25 mouse cellular contexts compared by ENCODE assay signal in genomic region chr8:26791795-26792194, GRCm38 (mm10).
"Had no signal": no experiment of that assay in that cellular context is flagged by ENCODE, and none has a peak within 500 bp of the region (broad histone marks: within the 10 kb centered on the region; RNA-seq: fewer than 3 reads in every experiment).

No protein-coding gene starts in this region.

- H3K4me3 ChIP-seq: gastrocnemius, adult 2 months; heart, adult 2 months; heart, embryonic 13.5 days; heart, embryonic 15.5 days; hindbrain, embryonic 10.5 days; hindbrain, embryonic 12.5 days; intestine, embryonic 15.5 days; layer of hippocampus, adult 2 months; left cerebral cortex, adult 2 months; limb, embryonic 10.5 days; limb, embryonic 12.5 days had no signal

- H3K36me3 ChIP-seq: heart, embryonic 13.5 days; heart, embryonic 15.5 days; hindbrain, embryonic 10.5 days; hindbrain, embryonic 12.5 days; intestine, embryonic 15.5 days; limb, embryonic 10.5 days; limb, embryonic 12.5 days had no signal

- H3K9me3 ChIP-seq: heart, embryonic 13.5 days; heart, embryonic 15.5 days; hindbrain, embryonic 10.5 days; hindbrain, embryonic 12.5 days; intestine, embryonic 15.5 days; limb, embryonic 10.5 days had no signal

- H3K4me1 ChIP-seq: heart, embryonic 13.5 days; hindbrain, embryonic 10.5 days; hindbrain, embryonic 12.5 days had no signal

- H3K27me3 ChIP-seq: intestine, embryonic 15.5 days had no signal

- H3K9ac ChIP-seq: forebrain, postnatal 0 days; heart, embryonic 13.5 days; heart, embryonic 15.5 days; hindbrain, embryonic 12.5 days; hindbrain, embryonic 14.5 days; intestine, embryonic 15.5 days; limb, embryonic 12.5 days had no signal

- DNase-seq: forebrain, postnatal 0 days; gastrocnemius, adult 2 months; gastrocnemius, postnatal 10 days; gastrocnemius, postnatal 25 days; heart, adult 2 months; heart, postnatal 4 days; kidney, adult 18-20 months; kidney, adult 8-10 months; kidney, postnatal 10 days; kidney, postnatal 25 days; kidney, postnatal 4 days had no signal

- ATAC-seq: forebrain, postnatal 0 days; hindbrain, embryonic 16.5 days; inflammation-experienced regulatory T-cells, adult 6 months; intestine, embryonic 15.5 days; intestine, postnatal 0 days had no signal

- H3K27ac ChIP-seq: gastrocnemius, adult 2 months; heart, adult 2 months; heart, embryonic 13.5 days; heart, embryonic 15.5 days; hindbrain, embryonic 10.5 days; hindbrain, embryonic 12.5 days; hindbrain, embryonic 14.5 days; intestine, embryonic 15.5 days; layer of hippocampus, adult 2 months; left cerebral cortex, adult 2 months; limb, embryonic 10.5 days; limb, embryonic 12.5 days had no signal

- H3K4me2 ChIP-seq: heart, embryonic 11.5 days; heart, embryonic 13.5 days; heart, embryonic 15.5 days; hindbrain, embryonic 12.5 days; hindbrain, embryonic 14.5 days; intestine, embryonic 15.5 days; limb, embryonic 12.5 days had no signal
